Mouse (Mus musculus) cerebellum, adult 2 months (tissue): ENCODE measurements around the gene Ntsr2. TPM values are rescaled to one million over a fixed set of nuclear protein-coding genes. Genes with fewer than 3 reads are reported as not detected.

Experiments used
- DNase-seq, 2 experiments: peaks; one replicate each; pipeline ENCODE4 v3.0.0; 2021
- H3K27ac ChIP-seq: fragments of 200-500 bp; 2 replicates; pipeline ENCODE4 v1.5.1; 2012; ENCODE audit warnings: low read length, control low read depth, inconsistent platforms; ENCODE audit not compliant: insufficient read depth
- H3K27me3 ChIP-seq: fragments of 200-500 bp; 2 replicates; pipeline ENCODE4 v1.6.1; 2012; ENCODE audit warnings: inconsistent platforms, mild to moderate bottlenecking, low read length, moderate library complexity; ENCODE audit not compliant: control insufficient read depth, insufficient read depth
- H3K4me1 ChIP-seq: fragments of 200-500 bp; 2 replicates; pipeline ENCODE4 v1.6.1; 2011; ENCODE audit warnings: low read length; ENCODE audit not compliant: control insufficient read depth, insufficient read depth
- H3K4me3 ChIP-seq: fragments of 200-500 bp; replicated peaks from 2 replicates; pipeline ENCODE3; 2011; ENCODE audit warnings: mild to moderate bottlenecking, low read depth, low read length, control low read depth; ENCODE audit not compliant: insufficient read depth
- CTCF ChIP-seq: fragments of 200-500 bp; IDR thresholded peaks from 2 replicates; pipeline ENCODE4 v1.5.1; 2011; ENCODE audit warnings: low read depth, mild to moderate bottlenecking, control low read depth, low read length, moderate library complexity, borderline replicate concordance; ENCODE audit not compliant: insufficient read depth
- POLR2A ChIP-seq: fragments of 200-500 bp; IDR thresholded peaks from 2 replicates; pipeline ENCODE4 v1.6.1; 2011; ENCODE audit warnings: low read length, control low read depth, borderline replicate concordance; ENCODE audit not compliant: insufficient read depth
- WGBS: fragments of 180-500 bp; shearing (Covaris S2); methylation state at CpG from one replicate; pipeline ENCODE4 v1.1.7; 2018; 5-methylcytosine and 5-hydroxymethylcytosine counted together
- polyA plus RNA-seq: library from polyadenylated mRNA; depleted of rRNA; stranded (reverse); fragments of >200 nt; gene quantifications from 2 replicates; pipeline ENCODE4 v1.2.3, GENCODE M21; 2012

Ntsr2 gene
- polyA plus RNA-seq, 1 experiment = 262 TPM

GRCm38 (mm10) chr12:16649819-16650218 is 3.4 kb upstream of the Ntsr2 start:
- no peak overlapping the region for H3K4me3 ChIP-seq
- no peak overlapping the region for H3K27ac ChIP-seq
- H3K4me1 ChIP-seq = no peaks in the 10 kb centered on the region
- no peaks in the 10 kb centered on the region; the same call in 1 of the 2 replicates for H3K27me3 ChIP-seq
- 75% methylated on average over 6 of the region's 6 CpGs for WGBS
- no peak for DNase-seq
- no peak for TF ChIP-seq CTCF
- no peak for TF ChIP-seq POLR2A

- 86% methylated on average over 4 of the region's 4 CpGs for WGBS
- Histone ChIP-seq H3K27ac (no peak overlapping the region), H3K4me3 (no peak overlapping the region), H3K4me1 (no peaks in the 10 kb centered on the region), H3K27me3 (no peaks in the 10 kb centered on the region)
- no peak for TF ChIP-seq CTCF
- no peak for TF ChIP-seq POLR2A
- DNase-seq = no peak
Measured at GRCm38 (mm10) chr12:16655604-16656003, 2.4 kb downstream of the Ntsr2 start.

- Histone ChIP-seq H3K4me1 (no peaks in the 10 kb centered on the region), H3K27ac (no peak overlapping the region), H3K27me3 (no peaks in the 10 kb centered on the region), H3K4me3 (no peak overlapping the region)
- WGBS = 36% methylated on average over 5 of the region's 5 CpGs
- TF ChIP-seq POLR2A = no peak
- peak in 1 of 2 experiments; percentile 19 for DNase-seq
Measured at GRCm38 (mm10) chr12:16656906-16657875, 4.0 kb downstream of the Ntsr2 start.

DNA sequence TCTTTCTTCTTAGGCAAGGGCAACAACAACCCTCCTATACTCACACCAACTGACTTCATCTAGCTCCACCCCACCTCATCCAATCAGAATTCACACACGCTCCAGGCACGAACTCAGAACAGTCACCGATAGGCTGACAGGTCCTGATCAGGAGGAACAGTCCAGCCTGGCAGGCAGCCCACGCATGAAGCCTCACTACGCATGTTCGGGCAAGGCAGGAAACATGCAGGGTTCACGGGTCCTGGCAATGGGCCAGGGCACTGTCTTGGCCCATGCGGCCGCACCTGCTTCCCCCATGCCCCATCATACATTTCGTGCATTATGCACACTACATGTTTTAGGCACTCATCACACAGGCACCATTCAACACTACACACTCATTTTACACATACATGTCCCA is 8.3 kb downstream of the Ntsr2 start:
- TF ChIP-seq CTCF = no peak
- TF ChIP-seq POLR2A = no peak
- Histone ChIP-seq H3K4me1 (no peaks in the 10 kb centered on the region), H3K27me3 (no peaks in the 10 kb centered on the region), H3K4me3 (no peak overlapping the region), H3K27ac (no peak overlapping the region)
- no peak for DNase-seq
- 42% methylated on average over 10 of the region's 10 CpGs for WGBS

DNA sequence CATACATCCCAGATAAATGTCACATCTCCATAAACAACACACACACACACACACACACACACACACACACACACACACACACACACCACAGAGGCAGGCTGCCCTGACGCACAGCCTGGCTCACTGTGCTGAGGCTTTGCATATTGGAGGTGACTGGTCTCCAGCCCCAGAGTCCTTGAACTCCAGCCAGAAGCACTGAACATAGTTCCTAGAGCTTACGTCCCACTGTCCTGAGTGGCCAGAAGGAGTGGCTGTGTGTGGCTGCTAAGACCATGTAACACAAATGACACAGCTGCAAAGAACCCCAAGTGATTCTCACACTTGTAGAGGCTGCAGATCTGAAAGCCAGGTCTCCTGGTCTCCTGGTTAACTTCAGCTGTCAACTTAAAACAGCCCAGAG is 8.8 kb downstream of the Ntsr2 start:
- no peak for DNase-seq
- no peaks in the 10 kb centered on the region for H3K4me1 ChIP-seq
- no peaks in the 10 kb centered on the region for H3K27me3 ChIP-seq
- no peak for TF ChIP-seq CTCF
- TF ChIP-seq POLR2A = no peak
- no peak overlapping the region for H3K27ac ChIP-seq
- WGBS = 46% methylated on average over 2 of the region's 2 CpGs
- H3K4me3 ChIP-seq = no peak overlapping the region

GRCm38 (mm10) chr12:16662955-16663585 is 9.9 kb downstream of the Ntsr2 start:
- peak in 1 of 2 experiments; percentile 39 for DNase-seq
- TF ChIP-seq POLR2A (no peak), CTCF (no peak)
- whole genome bisulfite sequencing = 31% methylated on average over 6 of the region's 6 CpGs
- H3K27me3 ChIP-seq = no peaks in the 10 kb centered on the region
- no peak overlapping the region for H3K4me3 ChIP-seq
- H3K4me1 ChIP-seq = no peaks in the 10 kb centered on the region
- H3K27ac ChIP-seq = no peak overlapping the region

DNA sequence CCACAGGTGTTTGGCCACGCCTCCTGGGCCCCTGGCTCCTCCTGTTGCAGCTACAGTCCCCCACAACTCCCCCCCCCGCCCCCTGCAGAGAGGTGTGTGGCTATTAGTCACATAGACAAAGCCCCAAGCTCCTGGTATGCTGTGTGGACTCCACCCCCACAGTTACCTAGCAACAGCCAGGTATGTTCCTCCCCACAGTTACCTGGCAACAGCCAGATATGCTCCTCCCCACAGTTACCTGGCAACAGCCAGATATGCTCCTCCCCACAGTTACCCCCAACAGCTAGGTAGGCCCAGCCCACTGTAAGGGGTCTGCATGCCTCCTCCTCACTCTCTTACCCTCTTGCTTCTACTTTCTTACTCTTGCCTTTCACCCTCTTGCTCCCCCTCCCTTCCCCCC is 11.8 kb downstream of the Ntsr2 start:
- Histone ChIP-seq H3K4me1 (no peaks in the 10 kb centered on the region), H3K4me3 (no peak overlapping the region), H3K27ac (no peak overlapping the region), H3K27me3 (no peaks in the 10 kb centered on the region)
- TF ChIP-seq CTCF (no peak), POLR2A (no peak)
- no peak for DNase-seq
- 17% methylated on average over 1 of the region's 2 CpGs for WGBS

GRCm38 (mm10) chr12:16669176-16669575 is 16.0 kb downstream of the Ntsr2 start:
- no peak overlapping the region for H3K27ac ChIP-seq
- H3K4me1 ChIP-seq = no peaks in the 10 kb centered on the region
- H3K27me3 ChIP-seq = no peaks in the 10 kb centered on the region
- DNase-seq = no peak
- TF ChIP-seq CTCF (no peak), POLR2A (no peak)
- H3K4me3 ChIP-seq = no peak overlapping the region
- WGBS = 69% methylated on average over 3 of the region's 3 CpGs
